Mouse (Mus musculus) neural tube, embryonic 11.5 days (tissue): Measurements from ENCODE around the gene Emcn. TPM values are rescaled to one million over a fixed set of nuclear protein-coding genes. Genes with fewer than 3 reads are reported as not detected.

Source experiments
- ATAC-seq: fragments of 200-750 bp; cut with Nextera tagmentation; 2 replicates; pipeline ENCODE4 v1.8.0; 2017; ENCODE audit warnings: moderate number of reproducible peaks, mild to moderate bottlenecking, moderate TSS enrichment, moderate library complexity; ENCODE audit not compliant: insufficient read depth, low FRiP score, low TSS enrichment
- DNase-seq: peaks from one replicate; pipeline ENCODE4 v3.0.0-alpha.2; 2015; ENCODE audit warnings: low spot score
- H3K27ac ChIP-seq: fragments of 300-500 bp; sonication (generic); 2 replicates; pipeline ENCODE4 v1.5.1; 2014; ENCODE audit warnings: low read depth, mild to moderate bottlenecking, low read length
- H3K27me3 ChIP-seq: fragments of 300-500 bp; sonication (generic); 2 replicates; pipeline ENCODE4 v1.6.1; 2014; ENCODE audit warnings: mild to moderate bottlenecking, low read length, mixed read lengths; ENCODE audit not compliant: control insufficient read depth, insufficient read depth
- H3K36me3 ChIP-seq: fragments of 300-500 bp; sonication (generic); 2 replicates; pipeline ENCODE4 v1.6.1; 2014; ENCODE audit warnings: mild to moderate bottlenecking, low read length, moderate library complexity, mixed read lengths; ENCODE audit not compliant: control insufficient read depth, insufficient read depth
- H3K4me1 ChIP-seq: fragments of 300-500 bp; sonication (generic); 2 replicates; pipeline ENCODE4 v1.6.1; 2014; ENCODE audit warnings: low read length, mixed read lengths; ENCODE audit not compliant: control insufficient read depth, insufficient read depth
- H3K4me2 ChIP-seq: fragments of 300-500 bp; sonication (generic); 2 replicates; pipeline ENCODE4 v1.6.1; 2014; ENCODE audit warnings: low read depth, mild to moderate bottlenecking, moderate library complexity
- H3K4me3 ChIP-seq: fragments of 300-500 bp; sonication (generic); 2 replicates; pipeline ENCODE4 v1.5.1; 2014; ENCODE audit warnings: low read depth, low read length
- H3K9ac ChIP-seq: fragments of 300-500 bp; sonication (generic); 2 replicates; pipeline ENCODE4 v1.6.1; 2014; ENCODE audit warnings: mild to moderate bottlenecking, low read length
- H3K9me3 ChIP-seq: fragments of 300-500 bp; sonication (generic); 2 replicates; pipeline ENCODE4 v1.6.1; 2016; ENCODE audit warnings: low read length; ENCODE audit not compliant: control insufficient read depth
- WGBS: fragments of 180-500 bp; shearing (Covaris S2); extraction: QIAGEN DNeasy Blood & Tissue Kit; methylation state at CpG from one replicate; pipeline ENCODE4 v1.1.7; 2014; 5-methylcytosine and 5-hydroxymethylcytosine counted together
- polyA plus RNA-seq: library from polyadenylated mRNA; unstranded; fragments of >200 nt; fragmentation: Nextera tagmentation; extraction: Ambion mirVana; gene quantifications from 2 replicates; pipeline ENCODE4 v1.2.1, GENCODE M21; 2014

Emcn gene
- 29.7 and 32.0 TPM in 2 replicates for polyA plus RNA-seq

DNA sequence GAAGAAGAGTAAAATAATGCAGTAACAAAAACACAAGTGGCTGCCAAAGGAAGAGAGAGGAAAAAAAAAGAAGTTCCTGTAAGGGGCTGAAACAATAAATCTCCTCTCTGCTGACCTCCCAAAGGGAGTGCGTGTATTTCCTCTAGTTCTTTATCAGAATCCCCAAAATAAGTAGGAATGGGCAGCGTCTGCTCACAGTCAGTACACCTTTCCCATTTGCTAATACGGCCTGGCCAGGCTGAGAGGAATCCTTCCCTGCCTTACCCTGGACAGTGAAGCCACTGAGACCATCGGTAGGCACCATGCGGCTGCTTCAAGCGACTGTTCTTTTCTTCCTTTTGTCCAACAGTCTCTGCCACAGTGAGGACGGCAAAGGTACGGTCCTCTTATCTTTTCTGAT is at the start of gene Emcn:
TSS of gene Emcn (plus strand) at position 130 of the 400 bp plus-strand sequence.
- H3K27me3 ChIP-seq = no peaks in the 10 kb centered on the region
- H3K4me3 ChIP-seq = no peak within 1 kb of the TSS
- H3K9me3 ChIP-seq = no peaks in the 10 kb centered on the region
- no peak within 1 kb of the TSS for H3K4me2 ChIP-seq
- 66% methylated on average over 8 of the region's 8 CpGs for WGBS
- H3K36me3 ChIP-seq = no peaks in the 10 kb centered on the region
- H3K9ac ChIP-seq = no peak within 1 kb of the TSS
- DNase-seq = no peak
- no peaks in the 10 kb centered on the region for H3K4me1 ChIP-seq
- H3K27ac ChIP-seq = no peak within 1 kb of the TSS
- ATAC-seq = no peak

- ATAC-seq (no peak), DNase-seq (no peak)
- H3K4me1 ChIP-seq = peaks cover 5% of the 10 kb centered on the region; the same call in 1 of the 2 replicates
- no peaks in the 10 kb centered on the region for H3K27me3 ChIP-seq
- no peak overlapping the region for H3K4me3 ChIP-seq
- no peak overlapping the region for H3K27ac ChIP-seq
- H3K36me3 ChIP-seq = no peaks in the 10 kb centered on the region
- 88% methylated on average over 6 of the region's 6 CpGs for WGBS
- H3K4me2 ChIP-seq = no peak overlapping the region
- no peaks in the 10 kb centered on the region for H3K9me3 ChIP-seq
- H3K9ac ChIP-seq = no peak overlapping the region
These were observed 47.7 kb upstream of the Emcn start for GRCm38 (mm10) chr3:137293174-137293591.

GRCm38 (mm10) chr3:137298230-137298629 is 42.6 kb upstream of the Emcn start:
- H3K9ac ChIP-seq = no peak overlapping the region
- no peak overlapping the region for H3K4me2 ChIP-seq
- WGBS = 50% methylated on average over 2 of the region's 2 CpGs
- ATAC-seq = no peak
- H3K4me1 ChIP-seq = no peaks in the 10 kb centered on the region
- no peaks in the 10 kb centered on the region for H3K9me3 ChIP-seq
- no peaks in the 10 kb centered on the region for H3K27me3 ChIP-seq
- DNase-seq = no peak
- H3K4me3 ChIP-seq = no peak overlapping the region
- H3K36me3 ChIP-seq = no peaks in the 10 kb centered on the region
- no peak overlapping the region for H3K27ac ChIP-seq

DNA sequence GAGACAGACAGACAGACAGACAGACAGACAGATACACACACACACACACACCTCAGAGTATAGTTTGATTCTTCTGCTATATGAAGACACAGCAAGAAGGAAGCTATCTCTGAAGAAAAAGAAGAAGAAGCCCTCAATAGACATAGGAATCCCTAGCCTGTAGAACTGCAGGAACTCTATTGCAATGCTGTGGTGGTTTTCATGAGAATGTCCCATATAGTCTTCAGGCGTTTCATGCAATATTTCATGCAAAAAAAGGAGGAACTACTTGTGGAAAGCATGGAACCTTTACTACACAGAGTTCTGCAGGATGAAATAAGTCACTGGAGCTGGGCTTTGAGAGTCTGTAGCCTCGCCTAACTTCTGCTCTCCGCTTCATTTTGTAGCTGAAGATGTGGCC is 40.7 kb upstream of the Emcn start:
- DNase-seq (no peak), ATAC-seq (no peak)
- H3K9ac ChIP-seq = no peak overlapping the region
- no peaks in the 10 kb centered on the region for H3K9me3 ChIP-seq
- 74% methylated on average over 3 of the region's 3 CpGs for WGBS
- H3K27ac ChIP-seq = no peak overlapping the region
- H3K36me3 ChIP-seq = no peaks in the 10 kb centered on the region
- no peak overlapping the region for H3K4me2 ChIP-seq
- no peaks in the 10 kb centered on the region for H3K27me3 ChIP-seq
- H3K4me3 ChIP-seq = no peak overlapping the region
- no peaks in the 10 kb centered on the region for H3K4me1 ChIP-seq

DNA sequence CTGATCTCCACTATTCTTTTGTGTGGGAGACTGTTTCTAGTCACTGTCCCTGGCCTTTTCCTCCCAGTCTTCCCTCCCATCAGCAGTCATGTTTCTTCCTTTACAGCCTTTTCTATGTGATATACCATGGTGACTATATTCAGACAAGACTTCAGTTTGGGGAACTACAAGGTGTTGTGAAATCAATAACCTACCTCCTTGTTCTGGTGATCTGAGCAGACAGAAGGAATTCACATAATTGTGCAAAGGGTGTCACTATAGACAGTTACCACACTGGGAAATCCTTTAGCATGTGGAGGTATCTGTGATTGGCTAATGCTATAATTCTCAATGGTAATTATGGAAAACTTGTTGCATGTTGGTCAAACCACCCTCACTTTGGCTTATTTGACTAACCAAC is 39.7 kb upstream of the Emcn start:
- Histone ChIP-seq H3K36me3 (no peaks in the 10 kb centered on the region), H3K27ac (no peak overlapping the region), H3K9me3 (no peaks in the 10 kb centered on the region), H3K4me1 (no peaks in the 10 kb centered on the region), H3K9ac (no peak overlapping the region), H3K4me2 (no peak overlapping the region), H3K27me3 (no peaks in the 10 kb centered on the region), H3K4me3 (no peak overlapping the region)
- ATAC-seq = no peak
- no peak for DNase-seq

GRCm38 (mm10) chr3:137302804-137303203 is 38.1 kb upstream of the Emcn start:
- Histone ChIP-seq H3K9me3 (no peaks in the 10 kb centered on the region), H3K9ac (no peak overlapping the region), H3K36me3 (no peaks in the 10 kb centered on the region), H3K4me2 (no peak overlapping the region), H3K4me1 (no peaks in the 10 kb centered on the region), H3K27me3 (no peaks in the 10 kb centered on the region), H3K4me3 (no peak overlapping the region), H3K27ac (no peak overlapping the region)
- ATAC-seq (no peak), DNase-seq (no peak)
- WGBS = 88% methylated on average over 4 of the region's 4 CpGs

GRCm38 (mm10) chr3:137309959-137310358 is 30.9 kb upstream of the Emcn start:
- no peaks in the 10 kb centered on the region for H3K36me3 ChIP-seq
- H3K4me1 ChIP-seq = no peaks in the 10 kb centered on the region
- no peaks in the 10 kb centered on the region for H3K9me3 ChIP-seq
- no peak overlapping the region for H3K27ac ChIP-seq
- H3K4me2 ChIP-seq = no peak overlapping the region
- no peak overlapping the region for H3K4me3 ChIP-seq
- no peak overlapping the region for H3K9ac ChIP-seq
- no peaks in the 10 kb centered on the region for H3K27me3 ChIP-seq
- ATAC-seq (no peak), DNase-seq (no peak)

DNA sequence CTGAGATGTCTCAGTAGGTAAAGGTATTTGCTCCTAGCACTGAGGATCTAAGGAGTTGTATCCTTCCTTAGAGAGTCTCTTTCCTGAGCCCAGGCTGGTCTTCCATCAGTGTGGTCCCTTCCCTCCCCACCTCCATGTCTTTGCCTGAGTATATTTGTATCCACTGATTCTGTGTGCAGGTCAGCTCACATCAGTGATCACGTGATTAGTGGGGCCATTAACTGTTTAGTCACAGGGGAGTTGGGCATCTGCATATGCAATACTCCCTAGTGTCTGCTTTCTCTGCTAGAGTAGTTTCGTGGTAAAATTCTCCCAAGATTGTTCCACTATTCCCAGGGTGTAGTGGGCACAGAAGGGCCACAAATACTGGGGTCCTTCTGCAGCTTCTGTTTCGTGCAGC is 28.3 kb upstream of the Emcn start:
- Histone ChIP-seq H3K4me2 (no peak overlapping the region), H3K4me1 (no peaks in the 10 kb centered on the region), H3K27me3 (no peaks in the 10 kb centered on the region), H3K36me3 (no peaks in the 10 kb centered on the region), H3K27ac (no peak overlapping the region), H3K9ac (no peak overlapping the region), H3K4me3 (no peak overlapping the region), H3K9me3 (no peaks in the 10 kb centered on the region)
- DNase-seq (no peak), ATAC-seq (0 out of 2 replicates have a peak, but pooled peaks have one; percentile 35)
- 63% methylated on average over 3 of the region's 3 CpGs for WGBS

GRCm38 (mm10) chr3:137313775-137314362 is 27.0 kb upstream of the Emcn start:
- DNase-seq = no peak
- Histone ChIP-seq H3K4me3 (no peak overlapping the region), H3K27me3 (no peaks in the 10 kb centered on the region), H3K9me3 (no peaks in the 10 kb centered on the region), H3K4me1 (no peaks in the 10 kb centered on the region), H3K4me2 (no peak overlapping the region), H3K27ac (no peak overlapping the region), H3K36me3 (no peaks in the 10 kb centered on the region), H3K9ac (no peak overlapping the region)
- no peak for ATAC-seq
- 79% methylated on average over 2 of the region's 2 CpGs for WGBS
